Mouse (Mus musculus) cerebral cortex, adult 2 months (tissue): ENCODE data around the gene Tspan33.

Source experiments
- WGBS: fragments of 180-500 bp; shearing (Covaris S2); methylation state at CpG from one replicate; pipeline ENCODE4 v1.1.7; 2018; 5-methylcytosine and 5-hydroxymethylcytosine counted together

Gene Tspan33

GRCm38 (mm10) chr6:29693953-29694352 is at the start of gene Tspan33:
TSS of gene Tspan33 (plus strand) at chr6:29694222.
- WGBS: under 1% methylated on average over 41 of the region's 41 CpGs

GRCm38 (mm10) chr6:29649494-29650169 is 44.4 kb upstream of the Tspan33 start:
- WGBS: 32% methylated on average over 14 of the region's 14 CpGs

GRCm38 (mm10) chr6:29650170-29650549 is 43.9 kb upstream of the Tspan33 start:
- WGBS: 63% methylated on average over 10 of the region's 10 CpGs

- 91% methylated on average over 3 of the region's 3 CpGs for WGBS
Measured at GRCm38 (mm10) chr6:29658626-29659475, 35.2 kb upstream of the Tspan33 start.

- WGBS: 73% methylated on average over 2 of the region's 2 CpGs
Measured at GRCm38 (mm10) chr6:29659964-29660363, 34.1 kb upstream of the Tspan33 start.

- WGBS: 69% methylated on average over 11 of the region's 11 CpGs
Measured at GRCm38 (mm10) chr6:29660662-29661307, 33.2 kb upstream of the Tspan33 start.

GRCm38 (mm10) chr6:29667266-29667665 is 26.8 kb upstream of the Tspan33 start:
- WGBS: 83% methylated on average over 6 of the region's 6 CpGs

GRCm38 (mm10) chr6:29671741-29672140 is 22.3 kb upstream of the Tspan33 start:
- WGBS: 32% methylated on average over 3 of the region's 3 CpGs

- 29% methylated on average over 12 of the region's 12 CpGs for WGBS
Measured at GRCm38 (mm10) chr6:29672563-29673411, 21.2 kb upstream of the Tspan33 start.

GRCm38 (mm10) chr6:29673739-29674138 is 20.3 kb upstream of the Tspan33 start:
- WGBS: 51% methylated on average over 2 of the region's 2 CpGs

GRCm38 (mm10) chr6:29679947-29680550 is 14.0 kb upstream of the Tspan33 start:
- WGBS: 85% methylated on average over 10 of the region's 10 CpGs

- WGBS: 94% methylated on average over 4 of the region's 4 CpGs
Measured at GRCm38 (mm10) chr6:29681853-29682252, 12.2 kb upstream of the Tspan33 start.

- 90% methylated on average over 4 of the region's 4 CpGs for WGBS
Measured at GRCm38 (mm10) chr6:29684686-29685085, 9.3 kb upstream of the Tspan33 start.

- 46% methylated on average over 4 of the region's 4 CpGs for WGBS
Measured at GRCm38 (mm10) chr6:29685952-29686351, 8.1 kb upstream of the Tspan33 start.

- 46% methylated on average over 8 of the region's 8 CpGs for WGBS
Measured at GRCm38 (mm10) chr6:29689458-29689857, 4.6 kb upstream of the Tspan33 start.

- 8% methylated on average over 35 of the region's 35 CpGs for WGBS
Measured at GRCm38 (mm10) chr6:29694375-29695289, 610 bp downstream of the Tspan33 start.

- WGBS: 60% methylated on average over 3 of the region's 3 CpGs
Measured at GRCm38 (mm10) chr6:29695290-29695674, 1.3 kb downstream of the Tspan33 start.

- 77% methylated on average over 7 of the region's 7 CpGs for WGBS
Measured at GRCm38 (mm10) chr6:29695975-29696374, 2.0 kb downstream of the Tspan33 start.

GRCm38 (mm10) chr6:29697548-29697947 is 3.5 kb downstream of the Tspan33 start:
- 80% methylated on average over 3 of the region's 3 CpGs for WGBS
